Mouse (Mus musculus): Measurements from ENCODE around the gene Fosb.

Fosb gene

DNA sequence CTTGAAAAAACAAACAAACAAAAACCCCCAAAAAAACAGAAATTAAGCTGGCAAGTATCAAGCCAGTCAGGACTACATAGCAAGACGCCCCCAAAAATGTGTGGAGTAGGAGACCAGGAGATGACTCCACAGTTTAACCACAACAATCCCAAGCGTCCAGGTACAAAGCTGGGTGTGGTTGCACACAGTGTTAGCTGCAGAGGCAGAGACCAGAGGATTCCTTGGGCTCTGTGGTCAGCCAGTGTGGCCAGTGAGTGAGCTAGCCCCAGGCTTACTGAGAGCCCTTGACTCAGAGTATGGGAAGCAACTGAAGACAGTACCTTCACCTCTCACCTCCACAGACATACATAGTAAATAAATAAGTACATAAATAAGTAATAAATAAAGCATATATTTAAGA lies 22.1 kb upstream of the Fosb start:
- no peak for DNase-seq (ENCODE audit: low spot score in 2 of 2)

DNA sequence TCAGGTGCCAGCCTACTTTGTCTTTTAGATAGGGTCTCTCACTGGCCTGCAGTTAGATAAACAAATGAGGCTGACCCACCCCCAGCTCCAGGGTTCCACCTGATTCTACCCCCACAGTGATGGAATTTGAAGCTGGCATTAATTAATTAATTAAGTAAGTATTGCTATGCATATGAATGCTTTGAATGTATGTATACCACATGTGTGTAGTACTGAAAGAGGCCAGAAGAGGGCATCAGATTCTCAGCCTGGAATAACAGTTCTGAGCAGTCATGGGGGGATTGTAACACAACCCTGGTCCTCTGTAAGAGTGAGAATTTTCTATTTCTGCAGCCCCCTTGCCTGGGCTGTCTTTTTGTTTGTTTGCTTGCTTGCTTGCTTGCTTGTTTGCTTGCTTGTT lies 18.6 kb upstream of the Fosb start:
- no peak for DNase-seq (ENCODE audit: low spot score in 2 of 2)

DNA sequence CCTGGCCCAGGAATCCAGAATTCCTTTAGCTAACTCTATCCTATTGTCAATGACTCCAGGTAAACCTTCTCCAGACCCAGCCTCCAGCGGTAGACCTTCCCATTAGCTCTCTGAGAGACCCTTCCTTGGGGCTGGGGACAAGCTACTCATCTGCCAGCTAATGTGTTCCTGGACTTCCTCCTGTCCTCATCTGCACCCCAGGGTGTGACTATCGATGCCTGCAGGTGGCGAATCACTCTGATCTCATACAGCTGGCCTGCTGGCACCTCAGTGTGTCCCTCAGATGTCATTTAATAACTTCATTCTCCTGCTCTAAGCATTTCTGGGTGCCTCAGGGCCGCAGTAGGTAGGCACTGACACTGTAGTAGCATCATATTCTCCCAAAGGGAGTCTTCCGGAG lies 17.9 kb upstream of the Fosb start:
- no peak for DNase-seq (ENCODE audit: low spot score in 2 of 2)

DNA sequence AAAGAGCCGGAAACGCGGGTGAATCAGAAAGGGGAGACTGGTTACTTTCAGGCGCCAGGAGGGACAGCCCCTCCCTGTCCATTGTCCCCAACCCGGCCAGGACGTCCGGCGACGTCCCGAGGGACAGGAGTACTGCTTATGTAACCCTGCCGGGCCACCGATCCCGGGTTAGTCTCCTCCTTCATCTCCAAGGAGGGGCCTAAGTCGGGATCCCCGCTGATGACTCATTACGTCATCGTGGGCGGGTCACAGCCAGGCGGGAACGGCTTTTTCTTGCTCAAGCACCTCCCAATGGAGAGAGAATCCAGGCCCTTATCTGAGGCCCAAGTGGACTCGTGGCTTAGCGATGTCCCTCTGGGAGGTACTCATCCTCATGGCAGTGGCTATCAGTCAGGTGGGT lies 17.3 kb upstream of the Fosb start:
- DNase-seq (ENCODE audit: low spot score in 2 of 2), result peak; percentile 74 to 82

DNA sequence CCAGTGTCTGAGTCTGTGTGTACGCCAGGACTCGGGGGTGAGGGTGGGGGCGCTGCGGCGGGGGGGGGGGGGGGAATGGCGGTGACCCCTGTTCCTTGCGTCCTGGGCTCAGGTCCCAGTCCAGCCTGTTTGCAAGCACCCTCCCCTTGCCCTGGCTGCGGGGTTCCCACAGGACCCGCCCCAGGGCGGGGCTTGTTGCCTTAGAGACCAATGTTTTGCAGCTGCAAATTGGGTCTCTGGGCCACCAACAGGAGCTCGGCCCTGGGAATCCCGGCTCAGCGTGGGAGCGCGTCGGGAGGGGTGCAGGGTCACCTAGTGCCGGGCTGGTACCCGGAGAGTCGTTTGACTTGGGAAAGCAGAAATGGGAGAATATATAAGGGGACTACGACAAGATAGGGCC lies 16.5 kb upstream of the Fosb start:
- peak; percentile 67 to 70 for DNase-seq (ENCODE audit: low spot score in 2 of 2)

DNA sequence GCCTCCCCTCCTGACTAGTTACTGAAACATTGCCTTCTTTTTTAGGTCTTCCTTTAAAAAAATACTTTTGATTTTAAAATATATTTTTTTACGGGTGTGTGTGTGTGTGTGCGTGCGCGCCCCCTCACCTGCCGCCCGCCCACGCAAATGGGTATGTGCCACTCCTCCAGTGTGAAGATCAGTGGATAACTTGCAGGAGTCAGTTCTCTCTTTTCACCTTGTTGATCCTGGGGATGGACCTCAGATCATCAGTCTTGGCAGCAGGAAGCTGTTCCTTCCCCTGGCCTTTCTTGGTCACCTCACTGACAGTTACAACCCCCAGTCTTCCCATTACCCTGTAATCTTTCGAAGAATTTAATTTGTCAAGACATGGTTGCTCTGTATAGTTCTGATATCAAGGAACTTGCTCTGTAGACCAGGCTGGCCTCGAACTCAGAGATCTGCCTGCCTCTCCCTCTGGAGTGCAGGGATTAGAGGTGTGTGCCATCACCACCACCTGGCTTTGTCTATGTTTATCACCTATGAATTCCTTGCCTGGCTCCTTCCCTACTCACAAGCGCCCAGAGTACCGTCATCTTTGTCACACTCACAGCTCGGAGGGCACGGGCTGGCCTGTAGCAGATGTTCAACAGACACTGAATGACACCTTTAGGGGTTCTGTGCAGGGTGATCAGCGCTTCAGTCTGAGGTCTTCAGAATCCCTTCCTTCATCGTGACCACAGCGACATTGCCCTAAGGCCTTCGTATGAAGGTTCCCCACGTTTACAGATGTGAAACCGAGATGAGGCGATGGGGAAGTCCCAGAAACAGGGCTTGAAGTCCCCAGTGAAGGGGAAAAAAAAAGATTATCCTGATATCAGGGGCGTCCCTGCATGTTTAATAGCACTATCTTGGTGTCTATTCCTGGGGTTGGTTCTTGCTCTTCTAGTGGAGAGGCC lies 15.7 kb upstream of the Fosb start:
- no peak for DNase-seq (ENCODE audit: low spot score in 2 of 2)

DNA sequence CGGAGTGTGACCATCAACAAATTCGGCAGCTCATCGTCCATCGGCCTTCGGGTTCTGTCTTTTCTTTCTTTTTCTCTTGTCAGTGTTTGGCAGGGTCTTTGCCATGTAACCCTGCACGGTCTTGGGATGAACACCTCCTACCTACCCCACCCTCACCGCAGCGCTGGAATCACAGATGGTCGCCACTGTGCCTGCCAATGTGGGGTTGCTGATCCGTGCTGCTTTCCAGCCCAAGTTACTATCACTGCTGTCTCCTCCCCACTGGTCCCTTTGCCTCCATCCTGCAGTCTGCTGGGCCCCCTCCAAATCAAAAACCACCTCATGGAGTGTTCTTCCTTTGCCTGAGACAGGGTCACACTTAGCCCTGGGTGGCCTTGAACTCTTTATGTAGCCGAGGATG lies 14.4 kb upstream of the Fosb start:
- DNase-seq (ENCODE audit: low spot score in 2 of 2), result no peak

DNA sequence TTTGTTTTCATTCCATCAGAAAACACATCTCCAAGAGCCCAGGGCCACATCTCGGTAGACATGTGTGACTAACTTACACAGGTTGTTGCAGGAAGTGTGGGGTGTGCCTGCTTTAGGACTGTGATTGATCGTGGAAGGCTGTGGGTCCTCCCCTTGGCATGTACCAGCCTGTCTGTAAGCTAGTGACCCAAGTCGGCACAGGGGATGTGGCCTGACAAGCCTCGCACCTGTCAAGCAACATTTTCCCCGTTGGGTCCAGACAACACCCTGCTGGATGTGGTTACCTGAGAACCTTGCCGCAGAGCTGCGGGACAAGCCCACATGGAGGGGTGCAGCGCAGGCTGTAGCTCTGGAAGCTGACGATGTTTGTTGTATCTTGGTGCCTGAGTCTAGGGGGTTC lies 12.6 kb upstream of the Fosb start:
- DNase-seq (ENCODE audit: low spot score in 2 of 2), result no peak

DNA sequence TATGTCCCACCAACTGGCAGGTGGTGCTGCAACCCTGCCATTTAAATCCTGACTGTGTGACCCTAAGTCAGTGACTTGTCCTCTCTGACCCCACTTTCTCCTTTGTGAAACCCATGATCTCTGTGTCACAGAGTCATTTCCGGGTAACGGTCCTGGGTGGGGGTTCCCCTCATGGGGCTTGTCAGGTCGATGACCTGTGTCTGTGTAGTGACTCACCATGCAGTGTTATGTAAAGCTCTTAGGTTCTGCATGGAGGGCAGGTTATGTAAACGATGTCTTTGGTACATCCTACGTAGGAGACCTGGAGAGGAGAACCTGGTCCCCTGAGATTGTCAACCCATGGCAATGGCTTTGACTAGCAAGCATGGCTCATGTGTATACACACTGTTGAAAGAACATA lies 11.6 kb upstream of the Fosb start:
- no peak for DNase-seq (ENCODE audit: low spot score in 2 of 2)

DNA sequence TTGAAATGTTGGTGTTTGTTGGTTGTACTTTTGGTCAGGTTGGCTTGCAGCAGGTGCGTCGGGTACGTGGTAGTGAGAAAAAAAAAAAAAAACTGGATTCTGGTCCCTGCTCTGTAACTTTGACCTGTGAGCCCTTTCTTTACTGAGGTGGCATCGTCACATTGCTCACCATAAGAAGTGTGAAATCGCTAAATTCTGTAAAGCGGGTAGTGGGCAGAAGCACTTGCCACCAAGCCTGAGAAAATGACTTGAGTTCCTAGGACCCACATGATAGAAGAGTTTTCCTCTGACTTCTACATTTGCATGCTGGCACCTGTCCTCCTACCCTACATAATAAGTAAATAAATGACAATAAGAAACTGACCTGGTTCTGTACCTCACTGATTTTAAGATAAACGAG lies 10.8 kb upstream of the Fosb start:
- no peak for DNase-seq (ENCODE audit: low spot score in 2 of 2)

DNA sequence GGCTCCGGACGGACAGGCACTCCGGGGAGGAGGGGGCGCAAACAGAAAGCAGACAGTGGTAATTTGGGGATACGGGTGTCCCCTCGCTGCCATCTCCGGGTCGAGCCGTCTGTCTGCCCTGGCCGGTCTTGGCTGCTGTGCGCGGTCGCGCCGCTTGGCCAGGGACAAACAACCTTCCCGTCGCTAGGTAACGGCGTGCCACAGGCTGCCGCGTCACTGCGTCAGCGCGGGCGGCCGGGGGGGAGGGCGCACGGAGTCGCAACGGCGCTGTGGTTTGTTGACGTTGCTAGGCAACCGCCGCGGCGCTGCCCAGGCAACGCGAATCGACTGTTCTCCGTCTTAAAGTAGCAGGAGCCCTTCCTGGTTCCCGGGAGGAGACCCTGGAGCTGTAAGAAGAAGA lies 10.1 kb upstream of the Fosb start:
- peak; percentile 93 to 94 for DNase-seq (ENCODE audit: low spot score in 2 of 2)

DNA sequence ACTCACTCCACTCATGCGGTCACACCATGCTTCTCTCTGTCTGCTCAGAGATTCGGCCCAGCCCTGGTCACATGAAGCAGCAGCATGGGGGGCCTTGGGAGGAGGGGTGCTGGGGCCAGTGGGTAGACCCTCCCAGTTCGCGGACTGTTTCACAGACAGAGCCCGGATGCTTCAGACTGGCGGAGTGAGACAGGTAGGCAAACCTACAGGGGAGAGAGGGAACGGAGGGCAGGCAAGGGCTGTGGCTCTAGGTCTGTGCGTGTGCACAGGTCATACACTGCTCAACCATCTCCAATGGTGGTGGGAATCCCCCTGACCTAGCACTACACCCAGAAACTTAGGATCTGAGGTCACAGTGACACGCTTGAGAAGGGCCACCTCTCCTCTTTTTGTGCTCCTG lies 9.6 kb upstream of the Fosb start:
- DNase-seq (ENCODE audit: low spot score in 2 of 2), result no peak

DNA sequence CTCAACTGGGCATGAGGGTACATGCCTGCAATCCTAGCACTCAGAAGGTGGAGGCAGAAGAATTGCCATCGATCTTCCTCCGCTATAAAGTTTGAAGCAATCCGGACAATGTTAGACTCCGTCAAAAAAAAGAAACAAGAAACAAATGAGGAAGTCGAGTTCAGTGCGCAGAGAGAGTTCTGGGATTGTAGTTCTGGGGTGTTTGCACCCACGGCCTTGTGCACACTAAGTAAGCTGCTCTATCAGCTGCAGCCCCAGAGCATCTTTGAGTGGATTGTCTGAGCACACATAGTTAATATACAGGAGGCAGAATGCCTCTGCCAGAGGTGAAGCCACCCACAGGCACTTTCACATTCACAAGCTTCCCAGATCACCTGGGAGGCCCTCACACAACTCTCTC lies 8.8 kb upstream of the Fosb start:
- DNase-seq (ENCODE audit: low spot score in 2 of 2), result no peak

DNA sequence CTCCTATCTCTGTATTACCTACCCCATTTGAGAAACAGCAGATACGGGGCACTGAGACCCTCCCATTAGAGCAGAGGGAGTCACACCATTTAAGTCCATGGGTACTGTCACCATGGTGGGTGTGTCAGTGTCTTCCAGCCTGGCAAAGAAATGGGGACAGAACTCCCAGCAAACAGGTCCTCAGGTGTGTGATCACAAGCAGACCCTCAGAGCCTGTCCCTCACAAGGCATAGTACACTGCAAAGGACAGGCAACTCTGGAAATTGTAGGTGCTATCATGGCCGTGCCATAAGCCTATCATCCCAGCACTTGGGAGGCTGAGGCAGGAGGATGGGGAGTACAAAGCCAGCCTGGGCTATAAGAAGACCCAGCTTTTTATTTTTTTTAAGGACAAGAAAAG lies 8.3 kb upstream of the Fosb start:
- no peak for DNase-seq (ENCODE audit: low spot score in 2 of 2)

DNA sequence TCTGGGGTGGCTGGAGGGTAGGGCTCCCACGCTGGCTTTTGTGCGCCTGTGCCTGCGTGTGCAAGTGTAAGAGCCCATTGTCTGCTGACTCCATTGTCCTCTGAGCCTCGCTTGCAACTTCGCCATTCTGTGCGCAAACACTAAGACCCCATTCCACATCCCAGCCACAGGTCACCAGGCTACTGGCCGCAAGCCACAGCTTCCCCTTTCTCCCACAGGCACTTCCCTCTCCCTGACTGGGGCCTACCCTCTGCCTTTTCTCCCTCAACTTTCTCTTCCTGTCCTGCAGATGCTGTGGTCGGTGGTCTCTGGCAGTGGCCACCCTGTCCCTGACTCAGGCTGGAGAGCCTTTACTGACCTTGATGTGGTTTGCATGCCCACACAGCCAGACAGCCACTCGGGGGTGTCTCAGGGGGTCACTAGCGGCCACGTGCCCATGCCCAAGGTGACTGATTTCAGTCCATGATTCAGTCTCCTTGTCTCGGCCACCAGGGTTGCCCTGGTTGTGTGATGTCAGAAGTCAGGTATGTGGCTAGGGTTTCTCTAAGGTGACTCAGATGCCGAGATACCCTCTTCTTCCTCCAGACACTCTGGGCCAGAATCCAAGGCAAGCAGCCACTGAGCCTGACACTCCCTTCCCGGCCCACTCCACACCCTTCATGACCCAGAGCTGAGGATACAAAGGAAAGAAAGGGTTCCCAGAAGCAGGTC lies 6.8 kb upstream of the Fosb start:
- no peak for DNase-seq (ENCODE audit: low spot score in 2 of 2)

DNA sequence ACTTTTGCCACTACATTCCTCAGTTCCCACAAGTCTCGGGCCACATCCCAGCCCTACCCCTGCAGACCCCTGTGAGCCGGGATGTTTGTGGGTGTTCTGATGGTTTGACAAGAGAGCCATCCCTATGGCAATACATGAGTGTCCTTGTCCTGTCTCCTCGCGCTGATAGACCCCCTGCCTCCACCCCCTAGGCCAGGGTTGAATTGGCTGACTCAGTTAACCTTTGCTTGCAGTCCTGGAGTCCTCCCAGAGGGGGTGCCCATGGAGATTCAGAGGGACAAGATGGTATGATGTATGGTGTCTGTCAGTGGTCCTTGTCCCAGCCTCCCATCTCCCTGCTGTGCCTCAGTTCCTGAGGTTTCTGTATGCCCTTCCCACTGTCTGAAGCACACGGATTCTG lies 4.2 kb upstream of the Fosb start:
- DNase-seq (ENCODE audit: low spot score in 2 of 2), result no peak

DNA sequence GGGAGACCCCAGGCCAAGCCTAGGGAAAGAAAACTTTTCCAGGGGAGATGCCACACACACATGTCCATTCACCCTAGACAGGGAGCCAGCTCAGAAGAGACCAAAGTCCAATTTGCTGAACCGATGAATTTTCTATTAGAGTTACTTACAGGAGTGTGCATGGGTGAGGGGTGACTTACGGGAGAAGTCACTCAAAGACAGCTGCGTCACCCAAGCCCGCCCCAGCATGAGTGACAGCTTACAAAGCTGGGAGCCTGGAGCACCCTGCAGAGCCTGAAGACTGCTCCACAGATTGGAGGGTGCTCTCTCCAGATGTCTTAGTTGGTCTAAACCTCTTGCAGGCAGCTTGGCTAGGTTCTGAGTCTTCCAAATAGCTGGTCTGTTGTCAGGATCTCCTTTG lies 2.1 kb upstream of the Fosb start:
- DNase-seq (ENCODE audit: low spot score in 2 of 2), result no peak

DNA sequence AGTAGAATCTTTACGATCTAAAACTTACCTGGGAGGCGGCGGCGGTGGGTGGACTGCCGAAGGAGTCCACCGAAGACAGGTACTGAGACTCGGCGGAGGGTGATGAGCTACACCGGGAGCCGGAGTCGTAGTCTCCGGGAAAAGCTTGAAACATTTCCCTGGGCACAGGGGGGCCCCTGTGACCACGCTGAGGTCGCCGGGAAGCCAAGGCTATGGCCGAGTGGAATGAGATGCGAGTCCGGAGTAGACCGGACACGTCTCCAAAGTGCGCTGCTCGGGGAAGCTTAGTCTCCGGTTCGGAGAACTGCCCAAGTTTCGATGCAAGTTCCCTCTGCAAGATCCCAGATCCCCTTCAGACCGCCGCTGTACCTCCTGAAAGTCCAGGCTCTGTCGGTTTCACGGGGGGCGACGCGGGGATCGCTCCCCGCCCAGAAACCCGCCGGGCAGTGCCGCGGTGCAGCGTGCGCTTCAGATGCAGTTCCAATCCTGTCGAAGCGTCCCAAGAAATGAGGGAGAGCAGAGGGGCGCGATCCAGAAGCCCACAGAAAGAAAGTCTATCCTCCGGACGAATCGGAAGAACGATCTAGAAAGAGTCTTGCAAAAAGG lies 470 bp downstream of the Fosb start:
- DNase-seq (ENCODE audit: low spot score in 2 of 2), result no peak

DNA sequence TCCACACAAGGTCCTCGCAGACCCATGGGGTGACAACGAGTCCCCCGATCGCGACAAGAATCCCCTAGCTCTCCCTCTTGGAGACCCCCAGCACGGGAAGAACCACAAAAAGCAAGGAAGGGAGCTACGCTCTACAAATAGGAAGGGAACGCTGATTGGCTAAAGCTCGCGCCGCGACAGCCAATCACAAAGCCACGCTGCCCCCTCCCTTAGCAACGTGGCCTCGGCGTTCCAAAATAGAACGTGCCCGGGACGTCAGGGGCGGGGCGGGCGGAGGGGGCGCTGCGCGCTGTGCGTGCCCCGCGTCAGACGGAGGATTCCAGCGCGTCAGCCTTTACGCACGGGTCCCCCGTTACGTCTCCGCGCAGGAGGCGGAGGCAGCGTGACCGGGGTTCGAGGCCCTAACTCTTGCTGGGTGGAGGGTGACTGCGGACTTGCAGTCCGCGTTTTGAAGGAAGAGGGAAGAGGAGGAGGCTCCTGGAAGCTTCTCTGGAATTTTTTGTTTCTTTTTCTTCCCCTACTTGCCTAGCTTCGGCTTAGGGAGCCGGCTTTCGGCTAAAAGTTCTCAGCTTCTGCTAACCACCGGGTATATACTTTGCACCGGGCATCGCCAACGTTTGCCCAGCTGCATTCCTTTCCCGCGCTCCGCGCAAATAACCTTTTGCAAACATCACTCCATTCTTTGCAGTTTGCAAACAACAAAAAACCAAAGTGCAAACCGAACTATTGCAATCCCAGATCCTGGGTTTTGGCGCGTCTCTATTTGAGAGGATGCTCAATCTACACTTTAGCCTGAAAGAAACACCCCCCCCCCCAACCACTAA lies 1.2 kb downstream of the Fosb start:
- peak; percentile 94 to 96 for DNase-seq (ENCODE audit: low spot score in 2 of 2)

DNA sequence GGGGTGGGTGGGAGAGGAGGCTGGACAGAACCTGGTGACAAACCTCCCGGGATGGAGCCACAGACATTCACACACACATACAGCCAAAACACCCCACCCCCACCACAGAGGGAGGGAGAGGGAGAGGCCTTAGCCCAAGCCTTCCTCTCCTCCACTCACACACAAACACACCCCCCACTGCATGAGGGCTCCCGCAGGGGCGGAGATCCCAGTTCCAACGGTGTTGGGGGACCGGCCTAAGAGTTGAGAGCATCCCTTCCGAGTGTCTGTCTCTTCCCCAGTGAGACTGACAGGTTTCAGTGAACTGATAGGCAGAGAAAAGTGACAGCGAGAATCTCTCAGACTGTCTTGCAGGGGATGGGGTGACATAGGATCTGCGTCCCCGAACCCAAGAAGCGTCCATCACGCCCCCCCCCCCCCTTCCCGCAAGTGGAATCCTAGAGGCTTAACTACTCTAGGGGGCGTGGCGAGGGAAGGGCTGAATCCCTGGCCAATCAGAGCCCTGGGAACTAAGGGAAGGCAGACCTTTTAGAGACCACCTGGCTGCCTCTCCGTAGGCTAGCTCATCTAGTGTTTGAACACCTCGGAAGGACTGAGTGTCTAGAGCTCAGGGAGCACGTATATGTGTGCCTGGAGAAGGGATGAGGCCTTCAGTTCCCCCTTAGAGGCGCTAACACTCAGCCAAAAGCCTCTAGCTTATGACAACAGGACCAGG lies 2.0 kb downstream of the Fosb start:
- peak; percentile 70 to 74 for DNase-seq (ENCODE audit: low spot score in 2 of 2)
